ENCODE assay signal across 18 mouse cellular contexts in genomic region chr2:9871798-9872197, GRCm38 (mm10). TPM values are rescaled to one million over a fixed set of nuclear protein-coding genes. Genes with fewer than 3 reads are reported as not detected.
A peak's percentile ranks its signal among the peaks of the same experiment; 100 is the strongest.
DNase-seq lines count a peak whose midpoint lies in the region; ATAC-seq lines count a peak whose summit lies in the region.
"Had no signal": no experiment of that assay in that cellular context is flagged by ENCODE, and none has a peak within 500 bp of the region (broad histone marks: within the 10 kb centered on the region; RNA-seq: fewer than 3 reads in every experiment).

No protein-coding gene starts in this region.

- H3K9ac ChIP-seq in heart, embryonic 12.5 days = 0 out of 2 replicates have a peak overlapping the region, but pooled peaks have one; percentile 31
- peak overlapping the region; percentile 45 for H3K9ac ChIP-seq in kidney, embryonic 15.5 days
- H3K9ac ChIP-seq in midbrain, embryonic 15.5 days = peak overlapping the region; percentile 35
- H3K9ac ChIP-seq: neural tube, embryonic 15.5 days had no signal

- H3K27me3 ChIP-seq in heart, embryonic 12.5 days (replicated peaks) = peaks cover 31% of the 10 kb centered on the region
- H3K27me3 ChIP-seq in kidney, embryonic 15.5 days = peaks cover 87% of the 10 kb centered on the region
- H3K27me3 ChIP-seq in embryonic facial prominence, embryonic 10.5 days (replicated peaks; ENCODE audit: low read depth, poor library complexity, severe bottlenecking) = peaks cover 83% of the 10 kb centered on the region
- H3K27me3 ChIP-seq in midbrain, embryonic 15.5 days (replicated peaks) = peaks cover 57% of the 10 kb centered on the region

- no peak for DNase-seq in heart, adult 9 months (ENCODE audit: low spot score in 2 of 2)
- no peak for DNase-seq in kidney, postnatal 10 days
- no peak for DNase-seq in embryonic facial prominence, embryonic 10.5 days (ENCODE audit: low spot score)
- no peak for DNase-seq in layer of hippocampus, adult 8-10 months (ENCODE audit: low spot score in 2 of 2)
- DNase-seq in ovary, postnatal 14 days (ENCODE audit: low spot score) = no peak
- DNase-seq: B cell, adult 2 months; cerebellum, adult 11-12 months; liver had no signal

- H3K9me3 ChIP-seq in heart, embryonic 12.5 days (replicated peaks) = no peaks in the 10 kb centered on the region
- no peaks in the 10 kb centered on the region for H3K9me3 ChIP-seq in kidney, embryonic 15.5 days (replicated peaks)
- no peaks in the 10 kb centered on the region for H3K9me3 ChIP-seq in embryonic facial prominence, embryonic 10.5 days
- H3K9me3 ChIP-seq in midbrain, embryonic 15.5 days = no peaks in the 10 kb centered on the region
- H3K9me3 ChIP-seq: G1E; neural tube, embryonic 15.5 days had no signal

- H3K4me2 ChIP-seq in heart, embryonic 12.5 days = peak overlapping the region; percentile 60
- peak overlapping the region; percentile 38 for H3K4me2 ChIP-seq in kidney, embryonic 15.5 days
- peak overlapping the region; percentile 67 for H3K4me2 ChIP-seq in midbrain, embryonic 15.5 days
- H3K4me2 ChIP-seq: neural tube, embryonic 15.5 days had no signal

- no peaks in the 10 kb centered on the region for H3K36me3 ChIP-seq in heart, embryonic 12.5 days
- no peaks in the 10 kb centered on the region for H3K36me3 ChIP-seq in kidney, embryonic 15.5 days
- H3K36me3 ChIP-seq in embryonic facial prominence, embryonic 10.5 days (replicated peaks) = peaks cover 20% of the 10 kb centered on the region
- no peaks in the 10 kb centered on the region for H3K36me3 ChIP-seq in midbrain, embryonic 15.5 days (replicated peaks)
- H3K36me3 ChIP-seq: neural tube, embryonic 15.5 days had no signal

- no peak overlapping the region for H3K27ac ChIP-seq in heart, embryonic 12.5 days (ENCODE audit: poor library complexity, severe bottlenecking)
- peak overlapping the region; percentile 49; the same call in 1 of the 2 replicates for H3K27ac ChIP-seq in kidney, embryonic 15.5 days
- 0 out of 2 replicates have a peak overlapping the region, but pooled peaks have one; percentile 26 for H3K27ac ChIP-seq in embryonic facial prominence, embryonic 10.5 days (replicated peaks)
- H3K27ac ChIP-seq in midbrain, embryonic 15.5 days = peak overlapping the region; percentile 53
- H3K27ac ChIP-seq: neural tube, embryonic 15.5 days had no signal

- WGBS in heart, embryonic 12.5 days = 30% methylated on average over 6 of the region's 6 CpGs
- 41% methylated on average over 6 of the region's 6 CpGs for WGBS in kidney, embryonic 15.5 days
- WGBS in embryonic facial prominence, embryonic 10.5 days = 18% methylated on average over 6 of the region's 6 CpGs
- 17% methylated on average over 6 of the region's 6 CpGs for WGBS in midbrain, embryonic 15.5 days

- no peak overlapping the region for H3K4me3 ChIP-seq in heart, embryonic 12.5 days
- peak overlapping the region; percentile 55 for H3K4me3 ChIP-seq in kidney, embryonic 15.5 days (replicated peaks)
- H3K4me3 ChIP-seq in embryonic facial prominence, embryonic 10.5 days = peak overlapping the region; percentile 63
- H3K4me3 ChIP-seq in midbrain, embryonic 15.5 days = peak overlapping the region; percentile 43
- H3K4me3 ChIP-seq: neural tube, embryonic 15.5 days had no signal

- ATAC-seq in heart, embryonic 12.5 days (ENCODE audit: insufficient number of reproducible peaks, low FRiP score) = no peak
- ATAC-seq in kidney, embryonic 15.5 days (replicated peaks; ENCODE audit: low FRiP score) = no peak
- ATAC-seq in midbrain, embryonic 15.5 days (replicated peaks) = no peak

- H3K4me1 ChIP-seq in heart, embryonic 12.5 days (replicated peaks) = peaks cover 47% of the 10 kb centered on the region
- H3K4me1 ChIP-seq in kidney, embryonic 15.5 days = peaks cover 8% of the 10 kb centered on the region; the same call in 1 of the 2 replicates
- peaks cover 49% of the 10 kb centered on the region for H3K4me1 ChIP-seq in embryonic facial prominence, embryonic 10.5 days
- peaks cover 7% of the 10 kb centered on the region; the same call in 1 of the 2 replicates for H3K4me1 ChIP-seq in midbrain, embryonic 15.5 days

RNA-seq across cellular contexts. Expression of gene 4930412O13Rik, which starts 9.3 kb away (rescaled TPM):
- polyA plus RNA-seq in heart, embryonic 12.5 days (2016; fragmentation: Nextera tagmentation; extraction: Ambion mirVana) = 1.7 and 1.8 TPM in 2 replicates
- polyA plus RNA-seq in kidney, embryonic 15.5 days (2015; fragmentation: Nextera tagmentation; extraction: Ambion mirVana) = 2.8 and 3.0 TPM in 2 replicates
- 2.3 TPM in 2 replicates for polyA plus RNA-seq in embryonic facial prominence, embryonic 10.5 days (2016; fragmentation: Nextera tagmentation; extraction: Ambion mirVana)
- 1.3 and 2.2 TPM in 2 replicates for polyA plus RNA-seq in midbrain, embryonic 15.5 days (2015; fragmentation: Nextera tagmentation; extraction: Ambion mirVana)
- not detected for total RNA-seq in layer of hippocampus, adult 8-10 months (2022)
- total RNA-seq: common myeloid progenitor, adult 5-6 weeks; G1E; hematopoietic stem cell, adult 5-6 weeks; left cerebral cortex, postnatal 10 days had no signal
- polyA plus RNA-seq: frontal cortex, adult 2 months; G1E; lung, embryonic 16.5 days had no signal

RNA-seq across cellular contexts. Expression of gene 9230102O04Rik, which starts 17.5 kb away (rescaled TPM):
- 1.0 TPM in 1 of 2 replicates, not detected in the other for polyA plus RNA-seq in heart, embryonic 12.5 days (2016; fragmentation: Nextera tagmentation; extraction: Ambion mirVana)
- polyA plus RNA-seq in kidney, embryonic 15.5 days (2015; fragmentation: Nextera tagmentation; extraction: Ambion mirVana) = 4.9 and 6.2 TPM in 2 replicates
- polyA plus RNA-seq in embryonic facial prominence, embryonic 10.5 days (2016; fragmentation: Nextera tagmentation; extraction: Ambion mirVana) = 0.82 TPM in 1 of 2 replicates, not detected in the other
- polyA plus RNA-seq in midbrain, embryonic 15.5 days (2015; fragmentation: Nextera tagmentation; extraction: Ambion mirVana) = 4.0 and 4.8 TPM in 2 replicates
- not detected for total RNA-seq in layer of hippocampus, adult 8-10 months (2022)
- total RNA-seq: common myeloid progenitor, adult 5-6 weeks; hematopoietic stem cell, adult 5-6 weeks; left cerebral cortex, postnatal 10 days had no signal
- polyA plus RNA-seq: frontal cortex, adult 2 months; lung, embryonic 16.5 days had no signal

RNA-seq across cellular contexts. Expression of gene Gata3, which starts 18.0 kb away (rescaled TPM):
- polyA plus RNA-seq in heart, embryonic 12.5 days (2016; fragmentation: Nextera tagmentation; extraction: Ambion mirVana) = 7.9 and 8.0 TPM in 2 replicates
- 98.5 and 108 TPM in 2 replicates for polyA plus RNA-seq in kidney, embryonic 15.5 days (2015; fragmentation: Nextera tagmentation; extraction: Ambion mirVana)
- polyA plus RNA-seq in embryonic facial prominence, embryonic 10.5 days (2016; fragmentation: Nextera tagmentation; extraction: Ambion mirVana) = 24.5 and 29.1 TPM in 2 replicates
- polyA plus RNA-seq in midbrain, embryonic 15.5 days (2015; fragmentation: Nextera tagmentation; extraction: Ambion mirVana) = 99.1 and 116 TPM in 2 replicates
- total RNA-seq in layer of hippocampus, adult 8-10 months (2022) = under 1 TPM in 2 of 4 experiments, not detected in 2; 0.09 to 0.47 TPM
- polyA plus RNA-seq: frontal cortex, adult 2 months had no signal
